Mouse (Mus musculus) lung, postnatal 25 days (tissue): Measurements from ENCODE around the gene Hunk.

Experiments
- DNase-seq: peaks from one replicate; pipeline ENCODE4 v3.0.0; 2022; ENCODE audit warnings: low spot score

Gene Hunk

DNA sequence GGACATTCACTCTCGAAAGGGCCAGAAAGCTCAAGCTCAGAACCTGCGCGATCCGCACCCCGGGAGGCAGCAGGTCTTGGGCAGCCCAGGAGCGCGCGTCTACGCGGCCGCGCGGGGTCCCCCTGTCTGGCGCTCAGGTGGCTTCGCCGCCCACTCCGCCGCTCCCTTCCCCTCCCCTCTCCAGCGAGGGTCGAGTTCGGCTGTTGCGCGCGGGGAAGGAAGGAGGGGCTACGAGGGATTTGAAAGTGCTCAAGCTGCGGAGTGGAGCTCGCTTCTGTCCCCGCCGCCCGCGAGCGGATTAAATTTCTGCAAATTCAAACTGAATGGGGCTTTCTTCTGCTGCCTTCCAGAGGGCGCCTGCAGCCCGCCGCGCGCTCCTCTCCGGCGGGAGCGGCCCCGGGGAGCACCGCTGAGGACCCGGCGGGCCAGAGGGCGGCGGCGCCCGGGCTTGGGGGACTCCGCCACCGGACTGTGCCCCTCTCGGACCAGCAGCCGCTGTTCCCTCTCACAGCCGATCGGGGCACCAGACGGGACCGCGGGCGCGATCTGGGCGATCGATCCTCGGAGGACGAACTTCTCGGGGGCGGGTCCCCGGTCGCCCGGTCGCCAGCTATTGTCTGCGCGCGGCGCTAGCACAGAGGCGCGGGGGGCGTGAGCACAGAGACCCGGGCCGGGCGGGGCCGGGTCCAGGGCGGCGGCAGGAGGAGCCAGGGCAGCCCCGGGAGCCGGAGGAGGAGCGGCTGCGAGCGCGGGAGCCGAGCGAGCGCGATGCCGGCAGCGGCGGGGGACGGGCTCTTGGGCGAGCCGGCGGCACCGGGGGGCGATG, at the start of gene Hunk:
Gene Hunk (plus strand): TSS at position 326 of the 826 bp plus-strand sequence.
- no peak for DNase-seq

DNA sequence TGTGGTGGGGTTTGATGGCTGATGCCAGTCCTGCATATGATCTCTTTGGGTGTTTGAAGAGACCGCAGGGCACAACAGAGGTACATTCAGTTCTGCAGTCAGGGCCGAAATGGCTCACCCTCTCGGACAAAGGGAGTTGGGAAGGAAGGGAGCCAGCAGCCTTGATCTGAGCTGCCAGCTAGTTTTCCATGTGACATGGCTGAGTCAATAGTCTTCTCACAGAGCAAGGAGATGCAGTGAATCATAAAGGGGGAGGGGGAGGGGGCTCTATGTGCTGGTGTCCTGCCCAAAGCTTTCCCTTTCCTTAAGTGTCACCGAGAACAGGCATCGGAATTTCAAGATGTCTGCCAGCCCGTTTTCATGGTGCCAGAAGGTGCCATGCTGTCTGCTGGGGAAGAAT, 46.8 kb upstream of the Hunk start:
- DNase-seq, result no peak

DNA sequence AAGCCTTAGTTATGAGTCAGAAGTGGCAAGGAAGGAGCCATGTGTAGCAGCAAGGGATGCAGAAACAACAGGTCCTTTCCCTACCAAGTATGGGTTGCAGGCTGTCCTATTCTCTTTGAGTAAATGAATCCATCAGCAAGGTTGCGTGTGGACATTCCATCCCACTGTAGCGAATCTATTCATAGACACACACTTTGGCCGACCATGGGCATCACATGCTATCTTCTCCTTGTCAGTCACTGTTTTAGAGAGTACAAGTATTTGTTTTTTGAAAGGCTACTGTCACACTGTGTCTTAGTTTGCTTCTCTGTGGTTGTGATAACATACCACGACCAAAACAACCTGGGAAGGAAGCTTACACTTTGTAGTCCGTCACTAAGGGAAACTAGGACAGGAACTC, 44.7 kb upstream of the Hunk start:
- DNase-seq, result no peak

DNA sequence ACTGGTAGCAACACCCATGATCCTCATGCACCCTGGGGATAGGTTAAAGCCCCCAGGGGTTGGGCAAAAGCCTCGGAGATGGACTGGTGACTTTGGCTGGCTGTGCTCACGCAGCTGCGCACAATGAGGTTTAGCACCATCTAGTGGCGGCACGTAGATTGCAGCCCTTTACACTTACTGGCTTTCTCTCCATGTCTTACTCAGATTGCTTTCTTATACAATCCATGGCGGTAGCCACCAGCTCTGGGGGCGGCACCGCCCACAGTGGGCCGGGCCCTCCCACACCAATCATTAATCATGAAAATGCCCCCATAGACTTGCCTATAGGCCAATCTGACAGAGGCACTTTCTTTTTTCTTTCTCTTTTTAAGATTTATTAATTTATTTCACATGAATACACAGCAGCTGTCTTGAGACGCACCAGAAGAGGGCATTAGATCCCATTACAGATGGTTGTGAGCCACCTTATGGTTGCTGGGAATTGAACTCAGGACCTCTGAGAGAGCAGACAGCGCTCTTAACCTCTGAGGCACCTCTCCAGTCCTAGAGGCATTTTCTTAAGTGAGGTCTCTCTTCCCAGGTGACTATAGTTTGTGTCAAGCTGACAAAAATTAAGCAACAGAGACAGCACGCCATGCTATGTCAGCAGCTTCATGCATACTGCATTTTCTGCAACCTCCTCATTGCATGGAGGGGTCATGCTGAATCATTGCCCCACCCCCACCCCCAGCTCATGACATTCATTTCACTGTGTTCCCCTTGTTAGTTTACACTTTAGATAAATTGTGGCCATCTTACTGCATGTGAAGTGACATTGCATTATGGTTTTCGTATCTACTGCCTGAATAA, 35.9 kb upstream of the Hunk start:
- DNase-seq, result peak; percentile 58

- no peak for DNase-seq
Measured at GRCm38 (mm10) chr16:90351726-90352125, 34.1 kb upstream of the Hunk start.

- DNase-seq, result peak; percentile 21
Measured at GRCm38 (mm10) chr16:90352691-90353090, 33.1 kb upstream of the Hunk start.

DNA sequence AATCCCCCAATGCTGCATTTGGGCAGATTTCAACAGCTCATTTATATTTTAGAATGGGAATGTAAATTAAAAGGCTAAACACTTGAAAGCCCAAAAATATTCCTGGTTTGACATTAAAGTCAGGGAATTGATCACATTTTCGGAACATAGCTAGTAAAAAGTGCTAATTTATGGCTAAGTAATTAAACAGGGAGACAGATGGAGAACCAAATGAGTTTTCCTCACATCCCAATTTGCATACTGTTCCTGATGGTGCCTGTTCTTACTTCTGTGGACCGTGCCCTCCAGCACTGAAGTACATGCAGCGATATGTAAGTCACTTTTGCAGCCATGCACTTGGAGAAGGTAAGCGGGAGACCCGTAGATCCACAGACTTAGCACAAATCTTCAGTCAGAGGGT, 32.7 kb upstream of the Hunk start:
- no peak for DNase-seq

DNA sequence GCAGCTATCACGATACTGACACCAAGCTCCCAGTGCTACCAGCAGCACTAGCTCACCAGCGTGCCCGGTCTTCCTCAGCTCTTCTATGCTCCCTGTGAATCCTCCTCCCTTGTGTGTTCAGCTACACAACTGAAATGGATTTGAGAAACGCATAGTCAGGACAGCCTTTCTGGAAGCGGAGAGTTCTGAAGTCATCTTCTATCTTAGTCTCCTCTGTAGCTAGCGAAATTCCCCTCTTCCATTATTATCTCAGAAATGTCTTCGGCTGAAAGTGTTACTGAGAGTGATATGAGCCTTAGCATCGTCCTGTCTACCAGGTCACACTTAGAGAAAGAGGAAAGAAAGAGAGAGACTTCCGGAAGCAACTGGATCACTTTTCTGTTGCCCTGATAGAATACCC, 26.5 kb upstream of the Hunk start:
- DNase-seq, result no peak

- DNase-seq, result no peak
Measured at GRCm38 (mm10) chr16:90359750-90360149, 26.1 kb upstream of the Hunk start.

DNA sequence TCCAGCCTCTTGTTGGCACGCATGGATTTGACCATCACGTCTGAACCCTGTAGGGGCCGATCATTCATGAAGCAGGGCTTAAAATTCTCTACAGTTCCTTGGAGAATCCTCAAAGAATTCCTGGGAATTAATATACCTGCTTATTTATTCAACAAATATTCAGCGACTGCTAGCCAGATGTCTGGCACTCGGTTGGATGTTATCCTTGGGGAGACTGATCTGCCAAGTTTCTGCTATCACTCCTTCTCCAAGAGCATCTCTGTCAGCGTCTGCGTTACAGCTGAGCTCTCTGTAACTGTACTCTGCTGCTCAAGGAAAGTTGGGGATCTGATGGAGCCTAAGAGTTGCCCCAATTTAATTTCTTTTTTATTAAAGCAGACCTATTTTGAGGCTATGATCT, 25.5 kb upstream of the Hunk start:
- DNase-seq, result no peak

- DNase-seq, result no peak
Measured at GRCm38 (mm10) chr16:90362926-90363325, 22.9 kb upstream of the Hunk start.

DNA sequence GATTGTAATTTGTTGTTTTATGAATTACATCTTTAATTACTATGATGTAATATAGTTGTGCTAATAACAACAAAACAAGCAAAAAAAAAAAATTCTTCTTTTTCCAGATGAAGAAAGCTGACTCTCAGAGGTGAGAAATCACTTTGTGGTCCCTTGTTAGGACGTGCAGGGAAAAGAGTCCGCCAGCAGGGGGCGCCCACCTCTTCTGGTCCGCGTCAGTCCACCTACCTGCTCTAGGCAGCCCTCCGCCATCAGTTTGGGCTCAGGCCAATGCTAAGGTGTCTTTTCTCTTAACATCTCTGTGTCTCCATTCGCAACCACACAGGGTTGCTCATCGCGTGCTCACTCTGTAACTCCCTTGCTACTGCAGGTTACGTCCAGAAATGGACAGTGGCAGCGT, 5.9 kb upstream of the Hunk start:
- peak; percentile 75 for DNase-seq

GRCm38 (mm10) chr16:90381633-90382032, 4.2 kb upstream of the Hunk start:
- no peak for DNase-seq

DNA sequence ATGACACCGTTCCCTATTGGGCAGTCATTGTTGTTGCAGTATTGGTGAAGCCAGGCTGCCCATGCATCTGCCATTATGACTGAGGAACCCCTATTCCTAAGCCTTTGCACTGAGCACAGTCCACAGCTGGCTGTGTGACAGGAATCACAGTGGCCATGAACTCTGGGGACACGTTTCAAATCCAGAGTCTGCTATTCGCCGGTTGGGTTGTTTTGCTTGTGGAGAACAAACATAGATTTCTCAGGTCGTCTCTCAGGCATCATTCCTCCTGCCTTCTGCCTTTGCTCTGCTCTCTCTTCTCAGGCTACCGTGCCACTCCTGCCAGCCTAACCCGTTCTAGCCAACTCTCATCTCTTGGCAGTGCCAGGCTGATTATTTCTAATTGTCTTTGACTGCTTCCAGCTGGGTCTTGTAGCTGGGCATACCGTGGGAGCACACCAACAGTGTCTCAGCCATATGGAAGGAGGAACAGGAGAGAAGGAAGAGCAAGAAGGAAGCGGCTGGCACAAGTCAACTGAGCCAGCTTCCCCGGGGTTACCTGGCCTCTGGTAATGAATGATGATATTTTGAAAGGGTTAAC, 3.0 kb upstream of the Hunk start:
- DNase-seq, result no peak

- peak; percentile 31 for DNase-seq
Measured at GRCm38 (mm10) chr16:90384058-90384457, 1.8 kb upstream of the Hunk start.

DNA sequence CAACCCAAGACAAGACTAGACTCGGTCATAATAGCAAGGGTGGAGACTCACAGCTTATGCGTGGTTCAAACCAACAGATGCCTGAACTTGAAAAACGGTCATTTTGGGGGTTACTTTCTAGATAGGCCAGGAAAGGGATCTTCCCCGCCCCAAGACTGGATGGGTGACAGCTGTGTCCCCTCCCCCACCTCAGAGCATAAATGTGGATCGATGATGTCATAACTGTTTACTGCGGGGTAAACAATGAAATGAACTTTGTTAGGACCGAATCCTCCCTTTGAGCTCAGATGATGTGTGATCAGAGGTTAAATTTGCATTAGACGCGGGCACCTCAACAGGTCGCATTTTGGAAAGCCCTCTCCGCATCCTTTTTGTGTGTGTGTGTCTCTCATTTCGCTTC, 967 bp upstream of the Hunk start:
- DNase-seq, result no peak

DNA sequence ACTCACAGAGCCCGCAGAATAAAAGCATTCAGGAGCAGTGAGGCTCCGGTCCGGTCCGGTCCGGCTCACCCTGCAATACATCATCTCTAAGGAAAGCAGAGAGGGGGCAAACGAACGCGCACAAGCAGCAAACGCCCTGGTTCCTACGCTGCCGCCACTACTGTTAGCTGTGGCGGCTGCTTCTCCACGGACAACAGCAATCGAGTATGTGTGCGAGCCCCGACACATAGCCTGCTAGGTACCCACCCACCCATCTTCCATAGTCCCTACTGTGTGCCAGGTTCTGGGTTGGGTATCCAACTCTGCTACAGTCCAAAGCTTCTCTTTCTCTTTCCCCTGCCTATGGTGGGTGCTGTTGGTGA, 506 bp upstream of the Hunk start:
- no peak for DNase-seq

- DNase-seq, result no peak
Measured at GRCm38 (mm10) chr16:90386514-90387160, 824 bp downstream of the Hunk start.

DNA sequence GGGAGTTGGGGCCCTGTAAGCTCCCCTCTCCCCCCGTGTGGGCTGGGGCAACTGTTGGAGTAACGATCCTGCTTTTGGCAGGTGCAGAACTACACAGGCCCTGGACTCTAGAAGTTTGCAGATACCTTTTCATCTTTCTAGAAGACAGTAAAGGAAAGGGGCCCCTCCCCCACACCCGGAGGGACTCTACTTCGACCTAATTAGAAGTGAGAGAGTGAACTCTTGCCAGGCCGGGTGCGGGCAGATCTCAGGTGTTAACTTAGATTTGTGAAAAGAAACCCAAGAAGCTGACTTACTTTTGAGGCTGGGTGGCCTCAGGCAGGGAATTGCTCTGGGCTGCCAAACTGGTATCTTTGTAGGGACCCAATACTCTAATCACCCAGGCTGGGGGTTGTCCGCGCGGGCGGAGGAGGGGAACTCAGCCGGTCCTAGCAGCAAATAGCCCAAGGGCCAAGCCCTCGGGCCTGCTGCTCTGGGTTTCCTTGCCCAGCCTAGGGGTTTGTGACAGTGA, 1.4 kb downstream of the Hunk start:
- DNase-seq, result no peak

DNA sequence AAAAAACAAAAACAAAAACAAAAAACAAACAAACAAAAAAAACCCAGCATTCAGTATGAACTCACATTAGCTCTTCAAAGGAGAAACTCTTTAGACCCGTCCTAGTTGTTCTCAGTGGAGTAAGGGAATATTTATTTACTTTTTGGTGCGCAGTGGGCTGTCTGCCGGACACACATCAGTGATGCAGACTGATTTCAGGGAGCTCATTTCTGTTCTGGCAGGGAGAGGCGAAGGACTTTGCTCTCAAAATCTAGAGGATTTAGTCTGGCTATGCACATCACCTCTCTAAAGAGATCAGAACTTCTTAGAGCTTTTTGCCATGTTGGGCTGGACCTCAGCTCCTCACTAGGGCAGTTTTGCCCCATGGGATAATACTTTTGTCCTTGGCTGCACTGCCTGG, 2.1 kb downstream of the Hunk start:
- no peak for DNase-seq

- no peak for DNase-seq
Measured at GRCm38 (mm10) chr16:90389103-90389750, 3.4 kb downstream of the Hunk start.

DNA sequence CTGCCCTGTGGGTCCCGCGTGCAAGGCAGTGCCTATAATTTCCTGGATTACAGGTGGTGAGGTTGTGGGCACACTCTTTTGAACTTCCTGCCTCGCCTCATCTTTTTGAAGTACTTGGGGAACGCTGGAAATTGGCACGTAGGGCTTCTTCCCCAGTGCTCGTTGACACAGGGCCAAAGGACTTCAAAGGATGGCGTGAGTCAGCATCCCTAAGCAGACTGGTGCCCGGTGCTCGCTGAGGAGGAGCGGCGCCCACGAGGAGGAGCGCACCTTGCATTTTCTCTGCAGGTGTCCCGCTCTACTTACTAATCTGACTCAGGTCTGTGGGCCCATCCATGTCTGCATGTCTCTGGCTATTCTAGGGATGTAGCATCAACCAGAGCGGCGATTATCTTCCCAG, 4.9 kb downstream of the Hunk start:
- peak; percentile 21 for DNase-seq
